Mouse (Mus musculus): ENCODE results near the gene Cpa4. TPM values are rescaled to one million over a fixed set of nuclear protein-coding genes. Genes with fewer than 3 reads are reported as not detected.
A peak's percentile ranks its signal among the peaks of the same experiment; 100 is the strongest.

Cpa4 gene
- polyA plus RNA-seq, 1 experiment from 2014 or later = 2.8 TPM

DNA sequence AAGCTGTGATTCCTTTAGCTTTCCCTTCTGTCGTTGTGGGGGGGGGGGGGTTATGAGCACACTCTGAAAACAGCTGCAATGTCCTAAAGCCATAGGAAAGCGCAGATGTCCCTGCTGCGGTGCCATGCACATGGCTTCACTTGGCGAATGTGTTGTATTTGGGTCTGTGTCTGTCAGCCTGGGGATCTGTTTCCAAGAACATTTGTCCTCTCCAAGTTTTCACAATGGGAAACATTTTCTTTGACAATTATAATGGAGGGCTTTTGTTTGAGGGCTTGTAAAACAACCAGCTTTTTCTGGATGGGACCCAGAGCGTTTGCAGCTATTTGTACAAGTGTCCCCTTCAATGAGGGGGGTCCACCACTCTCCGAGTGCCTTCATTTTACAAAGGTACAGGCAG, 46.1 kb downstream of the Cpa4 start:
- no peak overlapping the region for H3K4me2 ChIP-seq (ENCODE audit: low read length)
- ATAC-seq = no peak
- H3K4me3 ChIP-seq (ENCODE audit: low read depth, low read length) = no peak overlapping the region
- 63% methylated on average over 6 of the region's 6 CpGs for WGBS
- H3K36me3 ChIP-seq (ENCODE audit: control insufficient read depth, insufficient read depth, low read length) = no peaks in the 10 kb centered on the region
- no peak for DNase-seq (ENCODE audit: low spot score)
- no peak overlapping the region for H3K27ac ChIP-seq (ENCODE audit: low read depth, low read length)
- H3K9ac ChIP-seq (ENCODE audit: low read length) = no peak overlapping the region
- no peaks in the 10 kb centered on the region for H3K9me3 ChIP-seq (replicated peaks; ENCODE audit: control insufficient read depth, low read length)
- peaks cover 43% of the 10 kb centered on the region for H3K4me1 ChIP-seq (ENCODE audit: control insufficient read depth, insufficient read depth, low read length)
- H3K27me3 ChIP-seq (replicated peaks; ENCODE audit: control insufficient read depth, insufficient read depth, low read length) = no peaks in the 10 kb centered on the region

DNA sequence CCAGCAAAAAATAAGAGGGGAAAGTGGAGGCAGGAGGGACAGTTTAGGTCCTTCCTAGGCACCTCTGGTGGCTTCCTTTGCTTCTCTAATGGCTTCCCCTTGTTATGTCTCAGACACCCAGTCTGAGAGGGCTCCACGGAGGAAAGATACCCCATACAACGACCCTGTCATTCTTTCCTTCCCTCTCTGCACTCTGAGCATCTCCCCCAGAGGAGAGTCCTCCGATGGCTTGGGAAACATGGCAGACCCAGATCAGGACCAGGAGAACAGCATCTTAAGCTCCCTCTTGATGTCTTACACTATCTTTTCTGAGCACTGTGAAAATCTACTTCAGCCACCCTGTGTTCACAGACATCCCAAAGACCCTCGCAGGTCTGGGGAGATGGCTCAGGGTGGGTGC, 47.6 kb downstream of the Cpa4 start:
- H3K4me2 ChIP-seq (ENCODE audit: low read length) = no peak overlapping the region
- ATAC-seq = no peak
- H3K36me3 ChIP-seq (ENCODE audit: control insufficient read depth, insufficient read depth, low read length) = no peaks in the 10 kb centered on the region
- peak overlapping the region; percentile 86 for H3K27ac ChIP-seq (ENCODE audit: low read depth, low read length)
- H3K9me3 ChIP-seq (replicated peaks; ENCODE audit: control insufficient read depth, low read length) = no peaks in the 10 kb centered on the region
- no peaks in the 10 kb centered on the region for H3K27me3 ChIP-seq (replicated peaks; ENCODE audit: control insufficient read depth, insufficient read depth, low read length)
- no peak overlapping the region for H3K9ac ChIP-seq (ENCODE audit: low read length)
- no peak overlapping the region for H3K4me3 ChIP-seq (ENCODE audit: low read depth, low read length)
- DNase-seq (ENCODE audit: low spot score) = no peak
- H3K4me1 ChIP-seq (ENCODE audit: control insufficient read depth, insufficient read depth, low read length) = peaks cover 44% of the 10 kb centered on the region
- 11% methylated on average over 4 of the region's 4 CpGs for WGBS

DNA sequence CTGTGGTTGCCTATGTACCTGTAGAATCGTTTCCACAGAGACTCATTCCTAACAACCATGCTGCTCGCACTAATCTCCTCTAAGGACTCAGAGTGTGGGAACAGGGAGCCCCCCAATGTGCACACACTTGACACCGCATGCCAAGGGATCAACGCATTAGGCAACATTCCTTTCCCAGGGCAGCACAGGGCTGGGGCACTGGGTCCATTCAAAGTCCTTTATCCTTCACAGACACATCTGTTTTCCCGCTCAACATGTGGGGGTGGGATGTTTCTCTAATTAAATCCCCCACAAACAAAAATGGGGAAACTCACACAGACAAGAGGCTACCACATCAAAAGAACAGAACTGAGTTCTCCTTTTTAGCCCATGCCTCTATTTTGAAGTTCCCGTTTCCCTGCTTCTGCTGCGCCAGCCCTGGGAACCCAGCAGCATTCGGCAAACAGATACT, 48.3 kb downstream of the Cpa4 start:
- Histone ChIP-seq H3K9ac (ENCODE audit: low read length) (no peak overlapping the region), H3K36me3 (ENCODE audit: control insufficient read depth, insufficient read depth, low read length) (no peaks in the 10 kb centered on the region), H3K9me3 (replicated peaks; ENCODE audit: control insufficient read depth, low read length) (no peaks in the 10 kb centered on the region), H3K4me3 (ENCODE audit: low read depth, low read length) (no peak overlapping the region), H3K27me3 (replicated peaks; ENCODE audit: control insufficient read depth, insufficient read depth, low read length) (no peaks in the 10 kb centered on the region), H3K27ac (ENCODE audit: low read depth, low read length) (peak overlapping the region; percentile 86), H3K4me1 (ENCODE audit: control insufficient read depth, insufficient read depth, low read length) (peaks cover 39% of the 10 kb centered on the region), H3K4me2 (ENCODE audit: low read length) (peak overlapping the region; percentile 56)
- ATAC-seq (0 out of 2 replicates have a peak, but pooled peaks have one; percentile 23), DNase-seq (ENCODE audit: low spot score) (peak; percentile 54)
- 1% methylated on average over 8 of the region's 8 CpGs for WGBS

DNA sequence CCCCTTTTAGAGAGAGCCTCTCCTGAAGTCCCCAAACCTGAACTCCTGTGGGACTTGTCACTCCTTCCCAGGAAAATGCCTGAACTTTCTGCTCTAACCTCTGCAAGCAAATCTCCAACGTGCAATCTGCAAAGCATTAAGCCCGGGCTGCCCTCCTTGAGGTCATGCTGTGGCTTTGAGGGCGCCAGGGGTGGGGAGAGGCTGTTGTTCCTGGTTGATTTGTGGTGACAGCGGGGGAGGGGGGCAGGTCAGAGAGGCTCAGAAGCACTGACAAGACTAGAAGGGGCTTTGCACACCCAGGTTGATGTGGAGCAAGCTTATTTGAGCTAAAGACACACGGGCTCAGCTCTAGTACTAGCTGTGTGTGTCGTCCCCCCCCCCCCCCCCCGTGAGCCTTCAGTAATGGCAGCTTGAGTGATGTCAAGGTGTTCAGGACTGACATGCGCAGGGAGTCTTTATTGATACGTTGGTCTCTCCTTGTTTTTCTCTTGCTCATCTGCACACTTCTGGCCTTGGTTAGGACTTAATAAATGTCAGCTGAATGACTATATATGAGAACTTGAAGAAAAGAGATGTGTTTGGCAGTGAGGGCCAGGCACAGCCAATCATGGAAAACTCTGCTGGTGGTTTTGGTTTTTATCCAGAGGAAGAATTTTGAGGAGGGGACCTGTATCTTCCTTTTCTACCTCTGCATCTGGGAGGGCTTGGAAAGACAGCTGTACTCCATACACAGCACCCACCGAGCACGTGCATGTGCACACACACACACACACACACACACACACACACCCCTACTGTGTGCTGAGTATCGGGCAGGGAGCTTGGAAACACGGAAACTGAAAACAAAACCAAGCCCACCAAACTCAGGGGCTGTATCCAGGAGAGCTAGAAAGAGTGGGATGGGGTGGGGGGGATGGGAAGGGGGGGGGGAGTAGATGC, 49.1 kb downstream of the Cpa4 start:
- 5% methylated on average over 13 of the region's 13 CpGs for WGBS
- DNase-seq (ENCODE audit: low spot score) = peak; percentile 28
- peaks cover 39% of the 10 kb centered on the region for H3K4me1 ChIP-seq (ENCODE audit: control insufficient read depth, insufficient read depth, low read length)
- peak overlapping the region; percentile 86 for H3K27ac ChIP-seq (ENCODE audit: low read depth, low read length)
- no peaks in the 10 kb centered on the region for H3K27me3 ChIP-seq (replicated peaks; ENCODE audit: control insufficient read depth, insufficient read depth, low read length)
- peak overlapping the region; percentile 46; the same call in 1 of the 2 replicates for H3K9ac ChIP-seq (ENCODE audit: low read length)
- no peaks in the 10 kb centered on the region for H3K9me3 ChIP-seq (replicated peaks; ENCODE audit: control insufficient read depth, low read length)
- H3K4me3 ChIP-seq (ENCODE audit: low read depth, low read length) = peak overlapping the region; percentile 23
- peak; percentile 9 for ATAC-seq
- H3K36me3 ChIP-seq (ENCODE audit: control insufficient read depth, insufficient read depth, low read length) = no peaks in the 10 kb centered on the region
- peak overlapping the region; percentile 56 for H3K4me2 ChIP-seq (ENCODE audit: low read length)

DNA sequence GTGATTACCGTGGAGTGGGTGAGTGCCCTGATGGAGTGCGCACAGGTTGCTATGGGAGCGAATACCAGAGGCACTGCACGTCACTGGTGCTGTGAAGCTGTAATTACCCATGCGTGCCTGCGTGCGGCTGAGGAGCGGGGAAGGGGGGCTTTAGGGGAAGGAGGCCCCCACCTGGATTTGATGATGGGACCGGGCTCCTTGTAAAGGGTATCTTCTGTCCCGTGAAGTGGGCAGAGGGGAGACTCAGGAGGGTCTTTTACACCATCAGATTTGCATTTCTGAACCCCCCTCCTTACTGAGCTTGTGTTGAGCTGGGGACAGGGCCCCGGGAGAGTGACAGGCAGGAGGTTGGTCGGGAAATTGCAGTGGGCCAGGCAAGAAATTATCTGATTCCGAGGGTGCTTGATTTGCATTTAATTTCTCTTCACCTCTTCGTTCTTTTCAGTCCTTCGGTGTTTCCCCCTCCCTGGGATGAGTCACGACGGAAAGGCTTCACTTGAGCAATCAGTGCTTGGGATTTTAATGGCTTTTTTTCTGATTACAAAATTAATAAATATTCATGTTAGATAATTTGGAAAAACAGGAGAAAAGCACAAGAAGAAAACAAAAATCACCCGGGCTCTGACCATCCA, 49.9 kb downstream of the Cpa4 start:
- H3K27ac ChIP-seq (ENCODE audit: low read depth, low read length) = peak overlapping the region; percentile 86
- no peaks in the 10 kb centered on the region for H3K9me3 ChIP-seq (replicated peaks; ENCODE audit: control insufficient read depth, low read length)
- peak overlapping the region; percentile 44; the same call in 1 of the 2 replicates for H3K9ac ChIP-seq (ENCODE audit: low read length)
- H3K36me3 ChIP-seq (ENCODE audit: control insufficient read depth, insufficient read depth, low read length) = no peaks in the 10 kb centered on the region
- WGBS = 2% methylated on average over 18 of the region's 18 CpGs
- peak overlapping the region; percentile 23 for H3K4me3 ChIP-seq (ENCODE audit: low read depth, low read length)
- DNase-seq (ENCODE audit: low spot score) (peak; percentile 90), ATAC-seq (peak; percentile 92)
- peak overlapping the region; percentile 56 for H3K4me2 ChIP-seq (ENCODE audit: low read length)
- H3K4me1 ChIP-seq (ENCODE audit: control insufficient read depth, insufficient read depth, low read length) = peaks cover 39% of the 10 kb centered on the region
- H3K27me3 ChIP-seq (replicated peaks; ENCODE audit: control insufficient read depth, insufficient read depth, low read length) = no peaks in the 10 kb centered on the region

DNA sequence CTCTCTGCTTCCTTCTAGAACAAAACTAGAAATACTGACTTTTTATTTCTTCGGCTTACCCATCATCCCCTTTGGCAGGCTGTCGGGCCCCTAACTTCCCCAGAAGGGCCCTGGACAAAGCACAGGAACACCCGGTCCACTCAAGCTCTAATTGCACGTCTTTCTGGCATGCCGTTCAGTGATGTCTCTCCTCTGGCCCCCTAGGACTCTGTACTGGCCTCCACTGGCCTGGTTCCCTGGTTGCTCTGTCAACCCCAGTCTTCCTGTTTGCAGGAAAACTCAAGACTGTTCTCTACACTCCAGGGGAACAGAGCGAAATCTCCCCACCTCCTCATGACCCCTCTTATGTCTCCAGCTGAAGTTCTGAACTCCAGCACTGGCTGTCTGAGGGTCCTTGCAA, 50.6 kb downstream of the Cpa4 start:
- 25% methylated on average over 6 of the region's 6 CpGs for WGBS
- H3K4me1 ChIP-seq (ENCODE audit: control insufficient read depth, insufficient read depth, low read length) = peaks cover 39% of the 10 kb centered on the region

DNA sequence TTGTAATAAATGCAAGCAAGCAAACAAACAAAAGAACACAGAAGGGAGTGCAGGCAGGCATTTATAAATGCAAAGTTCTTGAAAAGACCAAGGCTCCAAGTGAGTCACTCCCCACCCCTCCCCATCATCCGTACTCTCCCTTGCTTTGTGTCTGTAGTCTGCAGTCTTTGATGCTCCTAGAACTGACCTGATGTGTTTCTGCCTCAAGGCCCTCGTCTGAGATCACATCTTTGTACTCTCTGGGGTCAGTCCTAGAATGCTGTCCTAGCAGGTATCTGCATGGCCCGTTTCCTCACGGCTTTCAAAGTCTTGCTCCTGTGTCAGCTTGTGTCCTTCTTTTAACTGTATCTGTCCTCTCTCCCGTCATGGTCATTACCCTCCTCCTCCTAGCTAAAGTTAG, 51.4 kb downstream of the Cpa4 start:
- Histone ChIP-seq H3K27ac (ENCODE audit: low read depth, low read length) (no peak overlapping the region; the same call in 1 of the 2 replicates), H3K9ac (ENCODE audit: low read length) (no peak overlapping the region), H3K4me3 (ENCODE audit: low read depth, low read length) (no peak overlapping the region), H3K36me3 (ENCODE audit: control insufficient read depth, insufficient read depth, low read length) (no peaks in the 10 kb centered on the region), H3K4me1 (ENCODE audit: control insufficient read depth, insufficient read depth, low read length) (peaks cover 38% of the 10 kb centered on the region), H3K27me3 (replicated peaks; ENCODE audit: control insufficient read depth, insufficient read depth, low read length) (no peaks in the 10 kb centered on the region), H3K9me3 (replicated peaks; ENCODE audit: control insufficient read depth, low read length) (no peaks in the 10 kb centered on the region), H3K4me2 (ENCODE audit: low read length) (no peak overlapping the region)
- 66% methylated on average over 5 of the region's 5 CpGs for WGBS
- ATAC-seq = no peak
- no peak for DNase-seq (ENCODE audit: low spot score)

More for the DNA sequence above, 50.6 kb downstream of the Cpa4 start:
- H3K9ac ChIP-seq (ENCODE audit: low read length) = no peak overlapping the region
- no peaks in the 10 kb centered on the region for H3K27me3 ChIP-seq (replicated peaks; ENCODE audit: control insufficient read depth, insufficient read depth, low read length)
- peak overlapping the region; percentile 86 for H3K27ac ChIP-seq (ENCODE audit: low read depth, low read length)
- no peaks in the 10 kb centered on the region for H3K36me3 ChIP-seq (ENCODE audit: control insufficient read depth, insufficient read depth, low read length)
- no peak overlapping the region for H3K4me3 ChIP-seq (ENCODE audit: low read depth, low read length)
- peak overlapping the region; percentile 56 for H3K4me2 ChIP-seq (ENCODE audit: low read length)
- ATAC-seq (no peak), DNase-seq (ENCODE audit: low spot score) (no peak)
- no peaks in the 10 kb centered on the region for H3K9me3 ChIP-seq (replicated peaks; ENCODE audit: control insufficient read depth, low read length)

DNA sequence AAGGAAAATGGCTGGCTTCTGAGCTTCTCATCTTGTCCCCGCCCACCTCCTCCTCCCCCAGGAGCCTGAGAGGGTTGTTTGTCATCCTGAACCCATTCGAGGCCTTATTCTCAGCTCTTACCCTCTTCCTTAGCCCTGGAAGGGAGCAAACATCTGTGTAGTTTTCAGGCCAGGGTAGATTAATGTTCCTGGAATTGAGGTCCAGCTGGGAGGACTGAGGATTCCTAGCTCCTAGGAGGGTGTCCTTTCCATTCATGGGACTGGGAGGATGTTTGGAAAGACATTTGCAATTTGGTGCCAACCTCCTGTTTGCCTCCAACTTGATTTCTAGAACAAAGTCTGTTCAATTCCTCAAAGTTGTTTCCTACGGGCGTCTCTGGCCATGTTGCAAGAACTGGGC, 52.4 kb downstream of the Cpa4 start:
- Histone ChIP-seq H3K4me2 (ENCODE audit: low read length) (no peak overlapping the region), H3K27me3 (replicated peaks; ENCODE audit: control insufficient read depth, insufficient read depth, low read length) (no peaks in the 10 kb centered on the region), H3K4me1 (ENCODE audit: control insufficient read depth, insufficient read depth, low read length) (peaks cover 36% of the 10 kb centered on the region), H3K4me3 (ENCODE audit: low read depth, low read length) (no peak overlapping the region), H3K9ac (ENCODE audit: low read length) (no peak overlapping the region), H3K27ac (ENCODE audit: low read depth, low read length) (peak overlapping the region; percentile 27; the same call in 1 of the 2 replicates), H3K9me3 (replicated peaks; ENCODE audit: control insufficient read depth, low read length) (no peaks in the 10 kb centered on the region), H3K36me3 (ENCODE audit: control insufficient read depth, insufficient read depth, low read length) (no peaks in the 10 kb centered on the region)
- no peak for DNase-seq (ENCODE audit: low spot score)
- 81% methylated on average over 4 of the region's 4 CpGs for WGBS
- ATAC-seq = no peak
